In the genomic region with DNA sequence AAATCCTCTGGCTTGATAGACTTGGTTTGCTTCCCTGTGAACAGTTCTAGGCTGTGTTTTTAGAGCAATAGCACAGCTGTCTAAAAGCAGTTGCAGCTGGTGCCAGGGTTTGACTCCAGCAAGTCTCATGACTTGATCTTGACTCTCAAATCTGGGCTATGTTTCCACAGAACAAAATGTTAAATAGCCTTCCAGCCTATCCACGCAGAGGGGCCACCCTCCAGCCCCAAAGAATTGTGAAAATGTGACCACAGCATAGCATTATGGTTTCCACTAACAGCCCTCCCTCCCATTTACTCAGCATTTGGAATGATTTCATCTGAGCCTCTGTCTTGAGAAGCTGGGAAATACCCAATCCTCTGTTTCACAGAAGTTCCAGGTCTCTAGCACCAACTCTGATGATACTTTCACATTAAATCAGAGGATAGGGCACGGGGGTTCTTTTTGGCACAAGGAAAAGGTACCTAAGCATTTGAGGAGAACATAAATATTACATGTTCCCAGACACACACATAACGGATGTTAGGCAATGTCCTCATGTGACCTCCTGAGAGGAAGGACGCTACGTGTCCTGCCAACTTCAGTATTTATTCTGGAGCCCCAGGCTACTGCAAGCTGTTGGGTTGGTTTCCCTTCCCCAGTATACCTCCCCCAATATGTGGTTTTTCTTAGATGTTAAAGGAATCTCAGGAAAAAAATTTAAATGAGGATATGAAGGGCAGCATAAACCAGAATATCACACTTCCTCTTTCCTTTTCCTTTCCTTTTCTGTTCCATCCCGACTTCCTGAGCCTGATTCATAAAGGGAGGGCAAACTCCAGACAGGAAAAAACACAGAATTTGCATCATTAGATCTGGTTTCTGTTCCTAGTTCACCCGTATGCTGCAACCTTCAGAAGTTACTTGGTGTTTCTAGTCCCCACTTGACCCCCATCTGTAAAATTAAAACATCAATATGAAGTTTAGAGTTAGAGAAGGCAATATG, we compare ENCODE assay signal across 8 mouse cellular contexts. TPM values are rescaled to one million over a fixed set of nuclear protein-coding genes. Genes with fewer than 3 reads are reported as not detected.
DNase-seq lines count a peak whose midpoint lies in the region; ATAC-seq lines count a peak whose summit lies in the region.

No protein-coding gene starts in this region.

- WGBS in neural tube, embryonic 15.5 days = 80% methylated on average over 7 of the region's 7 CpGs

- intact Hi-C loops in left cerebral cortex, postnatal 36 days (cut with DNase I) = loop anchor here (10.0 kb wide), 1 partner anchor 228 kb away; the partner anchor contains the start of gene Ssh2

- peaks cover 28% of the 10 kb centered on the region for H3K36me3 ChIP-seq in neural tube, embryonic 15.5 days

- DNase-seq in 3134 (ENCODE audit: extremely low read depth, insufficient read length, low spot score) = peak; percentile 46
- peak; percentile 85 for DNase-seq in 416B (ENCODE audit: low read depth)
- DNase-seq in heart, adult 8-10 months (ENCODE audit: low spot score) = peak; percentile 91
- peak; percentile 53 to 74 for DNase-seq in kidney, postnatal 36 days
- no peak for DNase-seq in thymus, postnatal 25 days
- no peak for DNase-seq in left cerebral cortex, postnatal 36 days (ENCODE audit: low spot score in 2 of 2)
- DNase-seq in T-cell, adult 2 months (ENCODE audit: low spot score) = no peak

- ATAC-seq in neural tube, embryonic 15.5 days (ENCODE audit: low FRiP score) = no peak

- no peak overlapping the region for H3K9ac ChIP-seq in neural tube, embryonic 15.5 days (replicated peaks)

- H3K27me3 ChIP-seq in neural tube, embryonic 15.5 days (replicated peaks) = no peaks in the 10 kb centered on the region

- H3K27ac ChIP-seq in neural tube, embryonic 15.5 days (replicated peaks) = no peak overlapping the region

- no peaks in the 10 kb centered on the region for H3K9me3 ChIP-seq in neural tube, embryonic 15.5 days (replicated peaks)

- no peak overlapping the region for H3K4me2 ChIP-seq in neural tube, embryonic 15.5 days

- H3K4me3 ChIP-seq in neural tube, embryonic 15.5 days (replicated peaks) = no peak overlapping the region

- H3K4me1 ChIP-seq in neural tube, embryonic 15.5 days = no peaks in the 10 kb centered on the region

RNA-seq across cellular contexts. Expression of gene Coro6, which starts 19.7 kb away (rescaled TPM):
- total RNA-seq in heart, adult 8-10 months (2022) = 100 to 1,000 TPM; 221 to 251 (median 232) TPM
- 1.3 and 1.5 TPM in 2 replicates for polyA plus RNA-seq in neural tube, embryonic 15.5 days (2015; fragmentation: Nextera tagmentation; extraction: Ambion mirVana)
- total RNA-seq in left cerebral cortex, postnatal 36 days (2021) = 10 to 100 TPM; 33.3 to 45.9 TPM

RNA-seq across cellular contexts. Expression of gene Ankrd13b, which starts 47.0 kb away (rescaled TPM):
- total RNA-seq in heart, adult 8-10 months (2022) = 10 to 100 TPM in 2 of 4 experiments, 1 to 10 TPM in 2; 7.5 to 11.6 (median 9.9) TPM
- 31.5 and 41.3 TPM in 2 replicates for polyA plus RNA-seq in neural tube, embryonic 15.5 days (2015; fragmentation: Nextera tagmentation; extraction: Ambion mirVana)
- total RNA-seq in left cerebral cortex, postnatal 36 days (2021) = 10 to 100 TPM; 84.9 to 99.0 TPM

RNA-seq across cellular contexts. Expression of gene Git1, which starts 50.9 kb away (rescaled TPM):
- 10 to 100 TPM; 53.5 to 63.3 (median 57.1) TPM for total RNA-seq in heart, adult 8-10 months (2022)
- 13.9 and 14.0 TPM in 2 replicates for polyA plus RNA-seq in neural tube, embryonic 15.5 days (2015; fragmentation: Nextera tagmentation; extraction: Ambion mirVana)
- total RNA-seq in left cerebral cortex, postnatal 36 days (2021) = 100 to 1,000 TPM; 277 to 296 TPM

Comparison
In these comparisons a context has a peak if more than half of its experiments do, and no peak if none do; other contexts are left out.
1. DNase-seq: peak in 3134 (single experiment), 416B (single experiment), heart, adult 8-10 months (single experiment) and kidney, postnatal 36 days (2 of 2); none in thymus, postnatal 25 days (single experiment), left cerebral cortex, postnatal 36 days (0 of 2) and T-cell, adult 2 months (single experiment).
2. RNA of gene Coro6, which starts 19.7 kb away (total RNA-seq): 221 to 251 TPM in heart, adult 8-10 months; 33.3 to 45.9 TPM in left cerebral cortex, postnatal 36 days; every median in the first group is over 4 times any median in the second.
3. RNA of gene Ankrd13b, which starts 47.0 kb away (total RNA-seq): 84.9 to 99.0 TPM in left cerebral cortex, postnatal 36 days; 7.5 to 11.6 TPM in heart, adult 8-10 months; every median in the first group is over 4 times any median in the second.
4. RNA of gene Git1, which starts 50.9 kb away (total RNA-seq): 277 to 296 TPM in left cerebral cortex, postnatal 36 days; 53.5 to 63.3 TPM in heart, adult 8-10 months; every median in the first group is over 4 times any median in the second.